Mouse (Mus musculus) embryonic facial prominence, embryonic 13.5 days (tissue): ENCODE measurements around the gene Cyb5d1. TPM values are rescaled to one million over a fixed set of nuclear protein-coding genes. Genes with fewer than 3 reads are reported as not detected.
A peak's percentile ranks its signal among the peaks of the same experiment; 100 is the strongest.

Experiments used
- ATAC-seq: fragments of 200-750 bp; cut with Nextera tagmentation; 2 replicates; pipeline ENCODE4 v1.8.0; 2017; ENCODE audit warnings: low read depth; ENCODE audit not compliant: insufficient number of reproducible peaks, insufficient read depth, low FRiP score, low TSS enrichment
- H3K27ac ChIP-seq: fragments of 300-500 bp; sonication (generic); 2 replicates; pipeline ENCODE4 v1.5.1; 2015; ENCODE audit warnings: moderate library complexity, mild to moderate bottlenecking, inconsistent platforms
- H3K27me3 ChIP-seq: fragments of 300-500 bp; sonication (generic); 2 replicates; pipeline ENCODE4 v1.6.1; 2015; ENCODE audit warnings: mild to moderate bottlenecking, inconsistent platforms
- H3K36me3 ChIP-seq: fragments of 300-500 bp; sonication (generic); 2 replicates; pipeline ENCODE4 v1.6.1; 2015; ENCODE audit warnings: mild to moderate bottlenecking, inconsistent platforms
- H3K4me1 ChIP-seq: fragments of 300-500 bp; sonication (generic); 2 replicates; pipeline ENCODE4 v1.6.1; 2015; ENCODE audit warnings: inconsistent platforms
- H3K4me2 ChIP-seq: fragments of 300-500 bp; sonication (generic); 2 replicates; pipeline ENCODE4 v1.6.1; 2015; ENCODE audit warnings: moderate library complexity, mild to moderate bottlenecking, inconsistent platforms
- H3K4me3 ChIP-seq: fragments of 300-500 bp; sonication (generic); 2 replicates; pipeline ENCODE4 v1.5.1; 2015; ENCODE audit warnings: mild to moderate bottlenecking, inconsistent platforms
- H3K9ac ChIP-seq: fragments of 300-500 bp; sonication (generic); 2 replicates; pipeline ENCODE4 v1.6.1; 2015; ENCODE audit warnings: mild to moderate bottlenecking, inconsistent platforms
- H3K9me3 ChIP-seq: fragments of 300-500 bp; sonication (generic); 2 replicates; pipeline ENCODE4 v1.6.1; 2016; ENCODE audit warnings: inconsistent platforms
- WGBS: fragments of 180-500 bp; shearing (Covaris S2); methylation state at CpG from one replicate; pipeline ENCODE4 v1.1.7; 2015; ENCODE audit warnings: mixed read lengths; 5-methylcytosine and 5-hydroxymethylcytosine counted together
- polyA plus RNA-seq: library from polyadenylated mRNA; unstranded; fragments of >200 nt; fragmentation: Nextera tagmentation; extraction: Ambion mirVana; gene quantifications from 2 replicates; pipeline ENCODE4 v1.2.1, GENCODE M21; 2015

Gene Cyb5d1
- polyA plus RNA-seq, 1 experiment from 2014 or later: 43.4 TPM

GRCm38 (mm10) chr11:69389531-69390399 is 5.7 kb downstream of the Cyb5d1 start:
- Histone ChIP-seq H3K4me2 (0 out of 2 replicates have a peak overlapping the region, but pooled peaks have one; percentile 5), H3K9ac (no peak overlapping the region), H3K36me3 (peaks cover 5% of the 10 kb centered on the region; the same call in 1 of the 2 replicates), H3K4me1 (peaks cover 13% of the 10 kb centered on the region), H3K27ac (peak overlapping the region; percentile 11; the same call in 1 of the 2 replicates), H3K4me3 (no peak overlapping the region), H3K27me3 (no peaks in the 10 kb centered on the region), H3K9me3 (no peaks in the 10 kb centered on the region)
- no peak for ATAC-seq
- WGBS: 55% methylated on average over 14 of the region's 14 CpGs

DNA sequence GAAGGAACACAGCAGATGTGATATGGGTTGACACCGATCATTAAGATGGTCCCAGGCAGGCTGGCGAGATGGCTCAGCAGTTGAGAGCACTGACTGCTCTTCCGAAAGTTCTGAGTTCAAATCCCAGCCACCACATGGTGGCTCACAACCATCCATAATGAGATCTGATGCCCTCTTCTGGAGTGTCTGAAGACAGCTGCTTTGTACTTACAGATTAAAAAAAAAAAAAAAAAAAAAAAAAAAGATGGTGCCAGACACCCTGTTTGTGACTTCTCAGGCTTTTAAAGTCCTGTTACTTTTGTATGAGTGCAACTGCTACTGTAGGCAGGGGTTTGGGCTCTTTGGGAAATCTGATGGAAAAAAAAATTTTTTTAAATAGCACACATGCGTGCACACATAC is 6.8 kb downstream of the Cyb5d1 start:
- ATAC-seq: no peak
- Histone ChIP-seq H3K9ac (no peak overlapping the region), H3K4me3 (no peak overlapping the region), H3K27ac (no peak overlapping the region), H3K36me3 (peaks cover 5% of the 10 kb centered on the region; the same call in 1 of the 2 replicates), H3K4me1 (peaks cover 9% of the 10 kb centered on the region), H3K27me3 (no peaks in the 10 kb centered on the region), H3K9me3 (no peaks in the 10 kb centered on the region), H3K4me2 (no peak overlapping the region)
- 94% methylated on average over 4 of the region's 4 CpGs for WGBS

DNA sequence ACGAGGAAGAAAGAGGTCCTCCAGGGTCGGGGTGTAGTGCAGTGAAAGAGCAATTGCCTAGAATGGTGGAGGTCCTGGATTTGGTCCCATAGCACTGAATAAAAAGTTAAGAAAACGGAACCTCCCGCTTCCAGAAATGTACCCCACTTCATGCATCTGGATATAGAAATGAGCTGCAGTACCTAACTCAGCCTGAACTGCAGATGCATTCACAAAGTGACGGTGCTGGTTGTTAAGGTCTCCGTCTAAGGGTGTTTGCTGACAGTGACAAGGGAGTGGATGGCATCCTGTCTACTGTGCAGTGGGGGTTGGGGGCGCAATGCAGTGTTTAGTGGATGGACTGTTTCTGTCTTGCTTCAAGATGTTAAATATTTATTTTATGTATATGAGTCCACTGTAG is 8.7 kb downstream of the Cyb5d1 start:
- Histone ChIP-seq H3K27me3 (no peaks in the 10 kb centered on the region), H3K9ac (no peak overlapping the region), H3K4me1 (peaks cover 13% of the 10 kb centered on the region), H3K9me3 (no peaks in the 10 kb centered on the region), H3K4me3 (no peak overlapping the region), H3K4me2 (no peak overlapping the region), H3K36me3 (no peaks in the 10 kb centered on the region), H3K27ac (no peak overlapping the region)
- 81% methylated on average over 7 of the region's 7 CpGs for WGBS
- no peak for ATAC-seq

DNA sequence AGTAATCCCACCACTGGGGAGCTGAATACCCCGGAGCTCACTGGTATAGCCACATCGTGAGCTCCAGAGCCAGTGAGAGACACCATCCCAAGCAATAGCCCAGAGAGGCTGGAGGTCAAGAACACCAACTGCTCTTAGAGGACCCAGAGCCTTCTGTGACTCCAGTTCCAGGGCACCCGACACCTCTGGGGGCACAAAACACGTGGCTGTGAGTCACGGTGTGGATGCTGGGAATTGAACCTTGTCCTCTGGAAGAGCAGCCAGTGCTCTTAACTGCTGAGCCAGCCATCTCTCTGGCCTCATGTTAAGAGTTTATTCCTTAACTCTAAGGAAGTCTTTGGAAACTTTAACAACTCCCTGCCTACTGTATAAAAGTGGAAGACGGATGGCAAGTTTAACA is 10.5 kb downstream of the Cyb5d1 start:
- Histone ChIP-seq H3K4me3 (no peak overlapping the region), H3K9ac (no peak overlapping the region), H3K27ac (no peak overlapping the region), H3K4me2 (no peak overlapping the region), H3K4me1 (peaks cover 10% of the 10 kb centered on the region), H3K27me3 (no peaks in the 10 kb centered on the region), H3K9me3 (no peaks in the 10 kb centered on the region), H3K36me3 (no peaks in the 10 kb centered on the region)
- no peak for ATAC-seq
- WGBS: 80% methylated on average over 6 of the region's 6 CpGs

GRCm38 (mm10) chr11:69382478-69383105 is 12.8 kb downstream of the Cyb5d1 start:
- peaks cover 9% of the 10 kb centered on the region for H3K36me3 ChIP-seq
- peak overlapping the region; percentile 48; the same call in 1 of the 2 replicates for H3K27ac ChIP-seq
- H3K27me3 ChIP-seq: no peaks in the 10 kb centered on the region
- H3K4me2 ChIP-seq: no peak overlapping the region
- no peak for ATAC-seq
- no peaks in the 10 kb centered on the region for H3K9me3 ChIP-seq
- WGBS: 61% methylated on average over 10 of the region's 10 CpGs
- H3K9ac ChIP-seq: no peak overlapping the region; the same call in 1 of the 2 replicates
- no peak overlapping the region for H3K4me3 ChIP-seq
- peaks cover 3% of the 10 kb centered on the region; the same call in 1 of the 2 replicates for H3K4me1 ChIP-seq

- Histone ChIP-seq H3K27me3 (no peaks in the 10 kb centered on the region), H3K9ac (no peak overlapping the region), H3K9me3 (no peaks in the 10 kb centered on the region), H3K4me2 (no peak overlapping the region), H3K27ac (no peak overlapping the region), H3K36me3 (peaks cover 14% of the 10 kb centered on the region), H3K4me3 (no peak overlapping the region), H3K4me1 (peaks cover 3% of the 10 kb centered on the region; the same call in 1 of the 2 replicates)
- WGBS: 81% methylated on average over 6 of the region's 6 CpGs
- ATAC-seq: no peak
These were observed 14.1 kb downstream of the Cyb5d1 start for GRCm38 (mm10) chr11:69381356-69381755.

- peaks cover 19% of the 10 kb centered on the region for H3K36me3 ChIP-seq
- no peak overlapping the region for H3K9ac ChIP-seq
- no peak overlapping the region for H3K4me3 ChIP-seq
- 81% methylated on average over 3 of the region's 3 CpGs for WGBS
- ATAC-seq: no peak
- no peaks in the 10 kb centered on the region for H3K27me3 ChIP-seq
- no peak overlapping the region for H3K4me2 ChIP-seq
- H3K27ac ChIP-seq: no peak overlapping the region
- H3K4me1 ChIP-seq: peaks cover 3% of the 10 kb centered on the region; the same call in 1 of the 2 replicates
- no peaks in the 10 kb centered on the region for H3K9me3 ChIP-seq
These were observed 15.8 kb downstream of the Cyb5d1 start for GRCm38 (mm10) chr11:69379600-69379999.

DNA sequence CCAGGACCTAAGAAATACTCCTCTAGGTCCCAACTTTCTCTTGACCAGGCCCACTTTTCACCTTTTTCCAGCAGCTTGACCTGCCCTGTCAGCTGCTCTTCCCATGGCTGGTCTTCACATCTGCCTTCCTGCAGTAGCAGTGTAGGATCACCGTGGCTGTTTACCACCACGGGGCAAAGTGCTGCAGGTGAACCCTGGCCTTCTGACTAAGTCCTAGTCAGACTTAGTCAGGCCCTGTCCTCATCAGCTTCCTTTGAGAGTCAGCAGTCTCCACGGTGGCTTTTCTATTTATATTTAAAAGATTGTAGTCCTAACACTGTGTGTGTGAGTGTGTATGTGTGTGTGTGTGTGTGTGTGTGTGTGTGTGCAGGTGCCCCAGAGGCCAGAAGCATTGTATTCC is 17.7 kb downstream of the Cyb5d1 start:
- Histone ChIP-seq H3K4me1 (peaks cover 3% of the 10 kb centered on the region; the same call in 1 of the 2 replicates), H3K27ac (no peak overlapping the region), H3K27me3 (no peaks in the 10 kb centered on the region), H3K36me3 (peaks cover 29% of the 10 kb centered on the region), H3K9ac (no peak overlapping the region), H3K9me3 (no peaks in the 10 kb centered on the region), H3K4me3 (no peak overlapping the region), H3K4me2 (no peak overlapping the region)
- WGBS: 82% methylated on average over 3 of the region's 3 CpGs
- ATAC-seq: no peak

- peaks cover 34% of the 10 kb centered on the region for H3K36me3 ChIP-seq
- H3K27me3 ChIP-seq: no peaks in the 10 kb centered on the region
These were observed 19.8 kb downstream of the Cyb5d1 start for GRCm38 (mm10) chr11:69375646-69376045.

DNA sequence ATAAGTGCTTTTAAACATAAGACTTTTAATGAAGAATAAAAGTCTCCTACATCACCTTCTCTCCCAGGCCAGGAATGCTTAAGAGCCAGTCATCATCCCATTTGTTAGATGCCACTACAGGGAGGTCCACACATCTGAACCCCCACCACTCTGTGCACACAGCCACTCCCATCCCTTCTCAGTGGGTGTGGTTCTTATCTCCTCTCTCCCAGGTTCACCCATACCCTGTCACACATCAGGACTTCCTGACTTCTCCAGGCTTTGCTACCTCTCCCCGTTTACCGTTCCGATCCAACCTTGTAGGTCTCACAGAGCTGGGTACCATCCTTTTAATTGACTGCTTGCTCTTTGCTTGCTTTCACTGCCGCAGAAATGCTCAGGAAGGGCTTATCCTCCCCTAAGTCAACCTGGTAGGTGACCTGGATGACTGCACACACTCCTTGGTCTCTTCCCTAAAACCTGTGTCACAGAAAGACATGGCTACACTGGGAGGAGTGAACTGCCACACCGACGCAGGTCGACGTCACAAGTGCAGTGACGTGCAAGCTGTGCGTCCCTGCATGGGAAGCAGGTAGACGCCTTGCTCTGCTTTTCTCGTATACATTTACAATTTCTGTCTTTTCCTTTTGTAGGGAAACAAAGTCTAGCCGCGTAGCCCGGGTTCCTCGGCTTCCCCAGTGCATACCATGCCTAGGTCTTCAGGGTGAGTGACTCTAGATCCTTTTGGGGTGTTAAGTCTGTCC is 22.0 kb downstream of the Cyb5d1 start:
- Histone ChIP-seq H3K9ac (no peak overlapping the region), H3K4me3 (no peak overlapping the region), H3K4me1 (peaks cover 20% of the 10 kb centered on the region), H3K9me3 (no peaks in the 10 kb centered on the region), H3K27me3 (no peaks in the 10 kb centered on the region), H3K4me2 (no peak overlapping the region; the same call in 1 of the 2 replicates), H3K27ac (no peak overlapping the region), H3K36me3 (peaks cover 31% of the 10 kb centered on the region)
- no peak for ATAC-seq
- WGBS: 90% methylated on average over 16 of the region's 16 CpGs

More at GRCm38 (mm10) chr11:69375646-69376045, 19.8 kb downstream of the Cyb5d1 start:
- H3K4me2 ChIP-seq: no peak overlapping the region
- ATAC-seq: no peak
- WGBS: 89% methylated on average over 4 of the region's 4 CpGs
- H3K9ac ChIP-seq: no peak overlapping the region
- no peaks in the 10 kb centered on the region for H3K9me3 ChIP-seq
- H3K27ac ChIP-seq: no peak overlapping the region
- peaks cover 18% of the 10 kb centered on the region for H3K4me1 ChIP-seq
- no peak overlapping the region for H3K4me3 ChIP-seq

- Histone ChIP-seq H3K4me3 (no peak overlapping the region), H3K9ac (no peak overlapping the region), H3K27ac (peak overlapping the region; percentile 79; the same call in 1 of the 2 replicates), H3K4me1 (peaks cover 20% of the 10 kb centered on the region), H3K36me3 (peaks cover 27% of the 10 kb centered on the region), H3K9me3 (no peaks in the 10 kb centered on the region), H3K27me3 (no peaks in the 10 kb centered on the region), H3K4me2 (no peak overlapping the region)
- no peak for ATAC-seq
- 62% methylated on average over 3 of the region's 3 CpGs for WGBS
These were observed 22.7 kb downstream of the Cyb5d1 start for GRCm38 (mm10) chr11:69372780-69373170.
